Mouse (Mus musculus) small intestine, adult 2 months (tissue): ENCODE data around the gene Foxf2. TPM values are rescaled to one million over a fixed set of nuclear protein-coding genes. Genes with fewer than 3 reads are reported as not detected.

Experiments used
- H3K27ac ChIP-seq: fragments of 200-500 bp; 2 replicates; pipeline ENCODE4 v1.5.1; 2012; ENCODE audit warnings: low read depth, low read length, control low read depth, inconsistent platforms; ENCODE audit not compliant: insufficient read depth
- H3K27me3 ChIP-seq: fragments of 200-500 bp; 2 replicates; pipeline ENCODE4 v1.6.1; 2012; ENCODE audit warnings: mild to moderate bottlenecking, moderate library complexity, low read length, inconsistent platforms; ENCODE audit not compliant: control insufficient read depth, insufficient read depth
- H3K36me3 ChIP-seq: fragments of 200-500 bp; 2 replicates; pipeline ENCODE4 v1.6.1; 2012; ENCODE audit warnings: mild to moderate bottlenecking, low read length, control low read depth, inconsistent platforms; ENCODE audit not compliant: control insufficient read depth, insufficient read depth
- H3K4me1 ChIP-seq: fragments of 200-500 bp; 2 replicates; pipeline ENCODE4 v1.6.1; 2012; ENCODE audit warnings: low read length, inconsistent platforms, mixed read lengths; ENCODE audit not compliant: control insufficient read depth, insufficient read depth, insufficient read length
- H3K4me3 ChIP-seq: fragments of 200-500 bp; 2 replicates; pipeline ENCODE4 v1.5.1; 2012; ENCODE audit warnings: low read depth, mild to moderate bottlenecking, control low read depth, inconsistent platforms, low read length, moderate library complexity
- CTCF ChIP-seq: fragments of 200-500 bp; IDR thresholded peaks from 2 replicates; pipeline ENCODE4 v1.5.1; 2012; ENCODE audit warnings: low read depth, mild to moderate bottlenecking, control low read depth, inconsistent platforms, low read length, moderate library complexity, mixed read lengths; ENCODE audit not compliant: insufficient replicate concordance, insufficient read length; ENCODE audit errors: extremely low read depth
- POLR2A ChIP-seq: fragments of 200-500 bp; IDR thresholded peaks from 2 replicates; pipeline ENCODE4 v1.6.1; 2012; ENCODE audit warnings: low read depth, mild to moderate bottlenecking, control low read depth, inconsistent platforms, low read length, moderate library complexity
- WGBS: fragments of 180-500 bp; shearing (Covaris S2); methylation state at CpG from one replicate; pipeline ENCODE4 v1.1.7; 2018; 5-methylcytosine and 5-hydroxymethylcytosine counted together
- polyA plus RNA-seq: library from polyadenylated mRNA; depleted of rRNA; stranded (reverse); fragments of >200 nt; gene quantifications from 2 replicates; pipeline ENCODE4 v1.2.3, GENCODE M21; 2012; rRNA removed

The Foxf2 gene
- polyA plus RNA-seq, 1 experiment = 41.4 TPM

DNA sequence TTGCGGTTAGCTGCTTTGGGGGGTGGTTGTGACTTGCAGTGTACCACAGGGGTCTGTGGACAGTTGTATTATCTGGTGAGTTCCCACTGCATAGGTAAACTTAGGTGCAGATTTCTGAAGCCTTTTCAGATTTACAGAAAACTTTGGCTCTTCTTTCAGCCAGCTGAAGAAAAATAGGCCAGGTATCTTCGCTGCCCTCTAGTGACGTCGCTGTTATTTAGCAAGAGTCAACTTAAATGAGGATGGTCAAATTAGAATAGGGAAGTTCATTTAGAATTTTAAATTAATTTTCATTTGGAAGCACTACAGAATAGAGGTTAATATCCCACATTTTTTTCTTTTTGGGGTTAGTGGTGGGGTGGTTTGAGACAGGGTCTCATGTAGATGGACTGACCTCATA, 30.6 kb downstream of the Foxf2 start:
- TF ChIP-seq CTCF (no peak), POLR2A (no peak)
- WGBS = 64% methylated on average over 4 of the region's 4 CpGs
- Histone ChIP-seq H3K36me3 (no peaks in the 10 kb centered on the region), H3K27ac (no peak overlapping the region), H3K4me3 (no peak overlapping the region), H3K27me3 (no peaks in the 10 kb centered on the region), H3K4me1 (no peaks in the 10 kb centered on the region)

DNA sequence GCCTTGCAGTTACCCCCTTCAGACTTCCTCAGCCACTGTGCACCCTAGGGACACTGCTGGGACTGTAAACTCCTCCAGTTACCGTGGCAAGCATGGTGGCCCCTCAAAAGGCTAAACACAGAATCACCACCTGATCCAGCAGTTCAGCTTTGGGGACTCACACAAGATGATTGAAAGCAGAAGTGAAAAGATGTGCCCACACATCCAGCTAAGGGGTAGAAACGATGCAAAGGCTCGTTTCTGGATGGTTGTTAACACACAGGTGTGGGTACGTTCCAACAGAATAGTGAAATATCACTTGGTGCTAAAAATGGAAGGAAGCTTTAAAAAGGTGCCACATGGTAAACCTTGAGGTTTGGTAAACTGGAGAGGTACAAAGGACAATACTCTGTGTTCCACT, 32.6 kb downstream of the Foxf2 start:
- no peaks in the 10 kb centered on the region for H3K36me3 ChIP-seq
- 86% methylated on average over 4 of the region's 4 CpGs for WGBS
- TF ChIP-seq CTCF (no peak), POLR2A (no peak)
- no peak overlapping the region for H3K27ac ChIP-seq
- no peak overlapping the region for H3K4me3 ChIP-seq
- no peaks in the 10 kb centered on the region for H3K4me1 ChIP-seq
- no peaks in the 10 kb centered on the region for H3K27me3 ChIP-seq

DNA sequence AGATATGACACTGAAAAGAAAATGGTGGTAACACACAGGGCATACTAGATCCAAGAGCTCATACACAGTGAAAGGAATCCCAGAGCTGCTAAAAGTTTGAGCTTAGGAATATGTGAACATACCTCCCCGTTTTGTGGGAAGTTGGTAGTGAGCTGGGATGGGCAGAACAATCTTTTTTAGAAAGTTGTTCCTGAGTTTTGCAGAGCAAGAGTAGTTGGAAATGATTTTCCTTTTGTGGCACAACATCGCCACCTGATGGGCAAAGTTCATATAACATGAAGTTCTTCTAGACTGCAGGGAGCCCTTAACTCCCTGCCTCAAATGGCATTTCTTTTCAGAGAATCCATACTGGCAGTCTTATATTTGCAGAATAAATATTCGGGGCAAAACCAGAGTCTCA, 33.3 kb downstream of the Foxf2 start:
- no peaks in the 10 kb centered on the region for H3K27me3 ChIP-seq
- TF ChIP-seq CTCF = no peak
- TF ChIP-seq POLR2A = no peak
- H3K27ac ChIP-seq = no peak overlapping the region
- H3K4me3 ChIP-seq = no peak overlapping the region
- H3K36me3 ChIP-seq = no peaks in the 10 kb centered on the region
- no peaks in the 10 kb centered on the region for H3K4me1 ChIP-seq
- WGBS = 4% methylated on average over 3 of the region's 3 CpGs

DNA sequence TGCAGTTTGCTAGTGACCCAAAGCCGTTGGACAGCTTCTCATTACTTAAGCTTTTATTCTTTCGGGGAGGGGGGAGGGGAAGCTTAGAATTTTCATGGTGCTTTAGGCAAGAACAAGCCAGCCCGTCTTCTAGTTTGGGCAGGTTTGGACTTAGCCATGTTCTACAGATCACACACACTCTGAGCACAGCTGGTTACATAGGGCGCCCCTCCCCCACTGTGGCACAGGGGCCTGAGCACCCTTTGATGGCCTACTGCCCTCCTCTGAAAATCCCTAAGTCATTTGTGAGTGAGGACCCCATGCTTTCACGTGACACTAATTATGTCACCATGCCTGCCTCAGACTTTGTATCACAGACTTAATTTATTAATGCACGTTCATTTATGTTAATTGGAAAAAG, 35.6 kb downstream of the Foxf2 start:
- H3K27ac ChIP-seq = no peak overlapping the region
- H3K27me3 ChIP-seq = no peaks in the 10 kb centered on the region; the same call in 1 of the 2 replicates
- WGBS = 71% methylated on average over 6 of the region's 6 CpGs
- no peaks in the 10 kb centered on the region for H3K36me3 ChIP-seq
- TF ChIP-seq CTCF (no peak), POLR2A (no peak)
- H3K4me1 ChIP-seq = no peaks in the 10 kb centered on the region
- no peak overlapping the region for H3K4me3 ChIP-seq

DNA sequence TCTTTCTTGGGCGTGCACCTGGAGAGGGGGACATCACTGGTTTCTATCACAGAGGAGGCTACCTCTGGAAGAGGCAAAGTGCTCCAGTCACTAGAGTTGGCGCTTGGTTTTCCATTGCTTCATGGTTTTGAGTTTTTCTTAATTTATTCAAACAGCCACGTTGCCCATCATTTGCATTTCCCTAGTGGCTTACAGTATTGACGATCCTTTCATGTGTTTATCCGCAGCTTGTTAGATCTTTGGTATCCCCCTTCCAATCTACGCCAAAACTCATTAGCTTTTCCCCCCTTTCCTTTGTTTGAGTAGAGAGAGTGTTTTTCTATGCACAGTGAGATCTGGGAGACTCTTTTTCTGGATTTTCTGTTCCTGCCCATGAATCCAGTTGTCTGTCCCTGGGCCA, 39.8 kb downstream of the Foxf2 start:
- H3K27ac ChIP-seq = no peak overlapping the region
- 76% methylated on average over 6 of the region's 6 CpGs for WGBS
- H3K4me1 ChIP-seq = no peaks in the 10 kb centered on the region
- TF ChIP-seq POLR2A (no peak), CTCF (no peak)
- no peaks in the 10 kb centered on the region; the same call in 1 of the 2 replicates for H3K27me3 ChIP-seq
- H3K4me3 ChIP-seq = no peak overlapping the region
- H3K36me3 ChIP-seq = no peaks in the 10 kb centered on the region

DNA sequence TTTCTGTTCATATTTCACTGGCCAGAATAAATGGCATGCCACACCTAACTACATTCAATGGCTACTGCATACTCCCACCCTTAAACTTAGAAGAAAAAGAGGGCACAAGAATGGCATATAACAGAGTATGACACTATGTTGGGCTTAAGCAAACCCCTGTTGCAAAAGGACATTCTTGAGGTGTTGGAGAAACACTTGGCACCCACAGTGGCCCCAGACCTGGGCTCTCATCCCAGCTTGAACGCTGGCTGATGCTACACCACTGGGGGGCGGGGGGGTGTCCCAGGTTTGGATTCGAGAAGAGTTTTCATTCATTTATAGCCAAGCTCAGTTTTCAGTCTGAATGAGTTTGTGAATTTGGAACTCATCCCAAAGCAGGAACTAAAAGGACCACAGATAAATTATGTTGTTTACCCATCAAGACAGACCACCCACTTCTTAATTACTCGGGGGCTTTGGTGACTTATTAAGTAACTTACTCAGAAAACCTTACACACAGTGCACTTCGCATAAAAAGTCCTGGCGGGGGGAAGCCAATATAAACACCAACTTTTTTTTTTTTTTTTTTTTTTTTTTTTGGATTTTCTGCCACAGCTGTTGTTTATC, 42.4 kb downstream of the Foxf2 start:
- TF ChIP-seq CTCF (no peak), POLR2A (no peak)
- Histone ChIP-seq H3K36me3 (no peaks in the 10 kb centered on the region), H3K4me3 (no peak overlapping the region), H3K4me1 (no peaks in the 10 kb centered on the region), H3K27me3 (no peaks in the 10 kb centered on the region; the same call in 1 of the 2 replicates), H3K27ac (no peak overlapping the region)
- WGBS = 53% methylated on average over 6 of the region's 6 CpGs

DNA sequence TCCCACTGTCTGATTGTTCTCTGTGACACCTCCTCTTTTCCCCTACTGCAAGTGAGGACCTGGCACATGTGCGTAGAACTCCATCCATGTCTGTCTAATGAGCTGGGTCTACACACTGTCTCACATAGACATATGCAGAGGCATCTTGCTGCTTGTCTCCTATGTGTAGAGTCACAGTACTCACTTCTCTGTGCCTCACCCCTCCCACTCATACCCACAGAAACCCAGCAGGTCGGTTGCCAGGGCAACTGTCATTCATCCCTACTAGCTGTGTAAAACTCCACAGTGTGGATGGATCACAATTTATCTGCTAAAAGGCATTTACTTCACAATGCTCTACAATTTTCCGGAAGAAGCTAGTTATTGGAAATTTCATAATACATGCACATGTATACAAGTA, 46.5 kb downstream of the Foxf2 start:
- Histone ChIP-seq H3K27me3 (no peaks in the 10 kb centered on the region), H3K36me3 (no peaks in the 10 kb centered on the region), H3K27ac (no peak overlapping the region), H3K4me1 (no peaks in the 10 kb centered on the region), H3K4me3 (no peak overlapping the region)
- TF ChIP-seq POLR2A = no peak
- no peak for TF ChIP-seq CTCF
- 88% methylated on average over 3 of the region's 3 CpGs for WGBS

Other genes starting within 250 kb of the Foxf2 start
- 9.2 and 59.1 TPM in 2 replicates for gene Foxq1, start 69.7 kb upstream of the Foxf2 start, polyA plus RNA-seq
- 0.56 and 0.88 TPM in 2 replicates for gene A530084C06Rik, start 66.5 kb upstream of the Foxf2 start, polyA plus RNA-seq
- 0.18 and 0.35 TPM in 2 replicates for gene Foxc1, start 180.8 kb downstream of the Foxf2 start, polyA plus RNA-seq